Mouse (Mus musculus): Measurements from ENCODE around the gene Tm2d1. TPM values are rescaled to one million over a fixed set of nuclear protein-coding genes. Genes with fewer than 3 reads are reported as not detected.

Tm2d1 gene
- polyA plus RNA-seq, 1 experiment, result 4.0 TPM

DNA sequence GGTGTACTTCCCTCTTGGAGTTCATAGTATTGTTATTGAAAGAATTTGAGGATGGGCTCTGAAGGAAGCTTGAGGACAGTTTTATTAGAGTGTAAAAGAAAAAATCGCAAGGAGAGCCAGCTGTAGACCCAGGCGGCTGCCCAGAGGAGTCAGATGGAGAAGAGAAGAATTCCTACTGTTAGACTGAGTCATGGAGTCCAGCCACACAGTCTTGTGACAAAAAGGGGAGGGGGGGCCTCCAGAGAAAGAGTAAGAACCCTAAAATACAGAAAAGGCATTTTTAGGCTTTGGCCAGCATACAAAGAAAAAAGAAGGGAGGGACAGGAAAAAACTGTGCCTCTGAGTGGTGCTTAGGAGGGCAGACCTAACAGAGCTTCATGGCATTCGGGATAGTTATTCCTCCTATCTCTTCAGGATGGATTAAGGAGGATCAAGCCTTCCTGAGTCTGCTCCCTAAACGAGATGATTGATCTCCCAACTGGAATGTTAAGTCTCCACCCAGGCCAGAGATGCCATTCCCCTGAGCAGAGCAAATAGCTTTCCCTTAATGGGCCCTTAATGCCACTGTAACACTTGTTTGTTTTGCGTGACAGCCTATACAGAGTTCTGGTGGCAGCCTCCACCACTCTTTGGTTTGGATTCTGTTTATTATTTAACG lies 17.9 kb upstream of the Tm2d1 start:
- WGBS, result 77% methylated on average over 6 of the region's 6 CpGs
- H3K36me3 ChIP-seq (ENCODE audit: control insufficient read depth, insufficient read depth, low read length), result no peaks in the 10 kb centered on the region
- no peaks in the 10 kb centered on the region for H3K27me3 ChIP-seq (ENCODE audit: control insufficient read depth, insufficient read depth, low read length)
- H3K27ac ChIP-seq (ENCODE audit: insufficient read depth, low read length), result no peak overlapping the region
- H3K4me3 ChIP-seq (ENCODE audit: extremely low read depth, insufficient read depth, insufficient read length), result no peak overlapping the region
- no peak for TF ChIP-seq CTCF (IDR thresholded peaks at IDR 0.05; ENCODE audit: extremely low read depth, insufficient read depth, insufficient read length, insufficient replicate concordance)
- no peak for TF ChIP-seq POLR2A (IDR thresholded peaks at IDR 0.05; ENCODE audit: low read depth, low read length)
- no peak for DNase-seq (ENCODE audit: low read depth in 1 of 2, low spot score in 2 of 2)
- H3K4me1 ChIP-seq (ENCODE audit: control insufficient read depth, insufficient read depth, insufficient read length), result no peaks in the 10 kb centered on the region; the same call in 1 of the 2 replicates

DNA sequence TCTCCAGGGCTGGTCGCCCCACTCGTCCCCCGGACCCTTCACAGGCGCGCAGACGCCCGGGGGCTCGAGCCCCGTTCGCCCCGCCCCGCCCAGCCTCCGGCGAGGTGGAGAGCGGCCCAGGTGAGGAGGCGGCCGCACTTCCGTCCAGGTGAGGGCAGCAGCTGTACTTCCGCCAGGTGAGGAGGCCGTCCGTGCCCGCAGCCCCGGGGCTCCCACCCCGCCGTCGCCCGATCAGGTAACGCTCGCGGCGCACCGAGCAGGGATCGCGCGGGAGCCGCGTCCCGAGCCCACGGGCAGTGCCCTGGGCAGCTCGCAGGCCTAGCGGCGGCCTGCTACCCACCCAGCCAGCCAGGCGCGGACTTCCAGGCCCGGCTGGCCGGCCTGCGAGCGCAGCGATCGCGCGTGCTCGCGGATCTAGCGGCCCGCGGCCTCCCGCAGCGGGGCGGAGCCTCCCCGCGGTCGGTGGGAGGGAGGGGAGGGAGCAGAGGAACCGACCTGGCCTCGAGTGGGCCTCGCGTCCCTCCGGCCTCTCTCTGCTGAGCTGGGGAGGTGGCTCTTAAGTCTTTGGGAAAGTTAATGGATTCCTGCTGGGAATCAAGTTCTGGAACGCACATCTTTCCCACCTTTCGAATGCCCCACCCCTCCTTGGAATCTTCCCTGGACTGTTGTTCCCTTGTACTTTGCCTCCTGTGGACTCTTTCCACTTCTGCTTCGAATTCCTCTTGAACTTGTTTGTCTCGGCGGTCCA lies 12.8 kb upstream of the Tm2d1 start, which contains the start of gene Patj:
Patj (plus strand) TSS at position 96 of the 748 bp plus-strand sequence.
- peak in 1 of 2 experiments; percentile 47 for DNase-seq (ENCODE audit: low read depth in 1 of 2, low spot score in 2 of 2)
- WGBS, result 4% methylated on average over 65 of the region's 73 CpGs
- H3K27ac ChIP-seq (ENCODE audit: insufficient read depth, low read length), result no peak within 1 kb of the TSS
- peaks cover 2% of the 10 kb centered on the region for H3K4me1 ChIP-seq (ENCODE audit: control insufficient read depth, insufficient read depth, insufficient read length)
- TF ChIP-seq CTCF (IDR thresholded peaks at IDR 0.05; ENCODE audit: extremely low read depth, insufficient read depth, insufficient read length, insufficient replicate concordance) (no peak), POLR2A (IDR thresholded peaks at IDR 0.05; ENCODE audit: low read depth, low read length) (no peak; the same call in 1 of the 2 replicates)
- H3K27me3 ChIP-seq (ENCODE audit: control insufficient read depth, insufficient read depth, low read length), result peaks cover 4% of the 10 kb centered on the region
- H3K4me3 ChIP-seq (ENCODE audit: extremely low read depth, insufficient read depth, insufficient read length), result peak within 1 kb of the TSS; percentile 88
- no peaks in the 10 kb centered on the region for H3K36me3 ChIP-seq (ENCODE audit: control insufficient read depth, insufficient read depth, low read length)

DNA sequence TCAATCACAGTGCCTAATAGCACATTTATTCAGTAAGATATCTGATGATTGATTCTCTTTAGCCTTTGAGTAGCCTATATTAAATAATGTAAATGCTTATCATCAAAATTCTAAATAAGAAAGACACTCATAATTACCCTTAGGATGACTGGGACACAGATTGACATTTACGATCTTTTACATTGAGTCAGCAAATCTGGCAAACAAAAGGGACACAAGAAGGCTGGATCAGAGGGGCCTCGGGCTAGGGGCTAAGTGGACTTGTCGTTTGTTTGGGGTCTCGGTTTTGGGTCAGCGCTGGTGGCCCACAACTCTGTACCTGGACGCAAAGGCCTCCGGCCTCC lies 12.2 kb upstream of the Tm2d1 start:
- Histone ChIP-seq H3K4me3 (ENCODE audit: extremely low read depth, insufficient read depth, insufficient read length) (peak overlapping the region; percentile 88), H3K27me3 (ENCODE audit: control insufficient read depth, insufficient read depth, low read length) (peaks cover 4% of the 10 kb centered on the region), H3K36me3 (ENCODE audit: control insufficient read depth, insufficient read depth, low read length) (no peaks in the 10 kb centered on the region), H3K27ac (ENCODE audit: insufficient read depth, low read length) (no peak overlapping the region), H3K4me1 (ENCODE audit: control insufficient read depth, insufficient read depth, insufficient read length) (peaks cover 2% of the 10 kb centered on the region)
- no peak for DNase-seq (ENCODE audit: low read depth in 1 of 2, low spot score in 2 of 2)
- 10% methylated on average over 7 of the region's 7 CpGs for WGBS
- no peak for TF ChIP-seq CTCF (IDR thresholded peaks at IDR 0.05; ENCODE audit: extremely low read depth, insufficient read depth, insufficient read length, insufficient replicate concordance)
- TF ChIP-seq POLR2A (IDR thresholded peaks at IDR 0.05; ENCODE audit: low read depth, low read length), result no peak

DNA sequence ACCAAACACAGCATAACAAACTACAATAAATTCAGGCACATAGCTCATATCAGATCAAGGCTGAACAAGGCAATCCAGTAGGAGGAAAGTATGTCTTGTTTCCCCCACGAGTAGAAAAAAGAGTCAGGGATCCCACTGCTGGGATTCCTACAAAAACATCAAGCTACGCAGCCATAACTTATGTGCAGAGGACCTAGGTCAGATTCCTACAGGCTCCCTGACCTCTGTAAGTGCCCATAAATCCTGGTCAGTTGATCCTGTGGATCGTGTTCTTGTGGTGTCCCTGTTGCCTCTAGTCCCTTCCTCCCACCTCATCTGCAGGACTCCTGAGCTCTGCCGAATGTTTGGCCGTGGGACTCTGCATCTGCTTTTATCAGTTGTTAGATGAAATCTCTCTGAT lies 1.9 kb upstream of the Tm2d1 start:
- no peaks in the 10 kb centered on the region for H3K36me3 ChIP-seq (ENCODE audit: control insufficient read depth, insufficient read depth, low read length)
- TF ChIP-seq POLR2A (IDR thresholded peaks at IDR 0.05; ENCODE audit: low read depth, low read length) (no peak), CTCF (IDR thresholded peaks at IDR 0.05; ENCODE audit: extremely low read depth, insufficient read depth, insufficient read length, insufficient replicate concordance) (no peak)
- peaks cover 6% of the 10 kb centered on the region; the same call in 1 of the 2 replicates for H3K4me1 ChIP-seq (ENCODE audit: control insufficient read depth, insufficient read depth, insufficient read length)
- DNase-seq (ENCODE audit: low read depth in 1 of 2, low spot score in 2 of 2), result no peak
- WGBS, result 83% methylated on average over 5 of the region's 5 CpGs
- no peak overlapping the region for H3K4me3 ChIP-seq (ENCODE audit: extremely low read depth, insufficient read depth, insufficient read length)
- no peak overlapping the region for H3K27ac ChIP-seq (ENCODE audit: insufficient read depth, low read length)
- H3K27me3 ChIP-seq (ENCODE audit: control insufficient read depth, insufficient read depth, low read length), result no peaks in the 10 kb centered on the region

DNA sequence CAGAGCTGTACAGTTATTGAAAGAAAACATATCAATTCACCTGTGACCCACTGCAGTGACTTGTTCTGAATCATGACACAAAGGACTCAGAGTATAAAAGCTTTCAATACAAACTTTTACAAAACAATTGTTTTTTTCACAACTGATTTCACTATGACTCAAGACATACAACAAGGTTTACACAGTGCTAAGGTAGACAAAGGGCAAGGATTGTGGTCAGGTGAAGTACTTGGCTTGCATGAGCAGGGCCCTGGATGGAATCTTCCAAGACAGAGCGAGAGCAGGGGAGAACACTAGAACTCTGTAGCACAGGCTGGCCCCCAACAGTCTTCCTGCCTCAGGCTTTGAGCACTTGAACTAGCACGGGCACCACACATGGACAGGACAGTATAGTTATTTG lies 6.2 kb downstream of the Tm2d1 start:
- H3K27me3 ChIP-seq (ENCODE audit: control insufficient read depth, insufficient read depth, low read length), result no peaks in the 10 kb centered on the region

DNA sequence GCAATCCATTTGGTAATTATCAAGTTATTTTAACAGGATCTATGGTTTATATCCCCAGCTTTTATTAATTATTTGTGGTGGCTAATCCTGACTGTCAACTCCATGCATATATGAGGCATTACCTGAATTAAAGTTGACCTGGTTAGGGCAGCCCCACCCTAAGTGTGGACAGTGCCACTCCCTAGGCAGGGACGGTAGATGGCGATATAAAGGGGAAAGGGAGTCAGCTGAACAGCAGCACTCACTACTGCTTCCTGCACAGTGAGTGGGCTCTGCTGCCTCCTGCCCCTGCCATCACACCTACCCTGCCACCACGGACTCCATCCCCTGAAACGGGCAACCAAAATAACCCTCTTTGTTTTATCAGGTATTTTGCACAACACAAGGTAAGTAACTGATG lies 7.7 kb downstream of the Tm2d1 start:
- Histone ChIP-seq H3K27me3 (ENCODE audit: control insufficient read depth, insufficient read depth, low read length) (no peaks in the 10 kb centered on the region), H3K36me3 (ENCODE audit: control insufficient read depth, insufficient read depth, low read length) (peaks cover 2% of the 10 kb centered on the region; the same call in 1 of the 2 replicates), H3K4me3 (ENCODE audit: extremely low read depth, insufficient read depth, insufficient read length) (no peak overlapping the region), H3K27ac (ENCODE audit: insufficient read depth, low read length) (no peak overlapping the region), H3K4me1 (ENCODE audit: control insufficient read depth, insufficient read depth, insufficient read length) (no peaks in the 10 kb centered on the region)
- TF ChIP-seq POLR2A (IDR thresholded peaks at IDR 0.05; ENCODE audit: low read depth, low read length) (no peak), CTCF (IDR thresholded peaks at IDR 0.05; ENCODE audit: extremely low read depth, insufficient read depth, insufficient read length, insufficient replicate concordance) (no peak; the same call in 1 of the 2 replicates)
- peak in 1 of 2 experiments; percentile 11 for DNase-seq (ENCODE audit: low read depth in 1 of 2, low spot score in 2 of 2)
- WGBS, result 72% methylated on average over 4 of the region's 4 CpGs

More for the DNA sequence above, 6.2 kb downstream of the Tm2d1 start:
- DNase-seq (ENCODE audit: low read depth in 1 of 2, low spot score in 2 of 2), result no peak
- Histone ChIP-seq H3K36me3 (ENCODE audit: control insufficient read depth, insufficient read depth, low read length) (no peaks in the 10 kb centered on the region), H3K27ac (ENCODE audit: insufficient read depth, low read length) (no peak overlapping the region), H3K4me1 (ENCODE audit: control insufficient read depth, insufficient read depth, insufficient read length) (0 out of 2 replicates have a peak, but pooled peaks cover 1% of the 10 kb centered on the region), H3K4me3 (ENCODE audit: extremely low read depth, insufficient read depth, insufficient read length) (no peak overlapping the region)
- TF ChIP-seq POLR2A (IDR thresholded peaks at IDR 0.05; ENCODE audit: low read depth, low read length) (no peak), CTCF (IDR thresholded peaks at IDR 0.05; ENCODE audit: extremely low read depth, insufficient read depth, insufficient read length, insufficient replicate concordance) (no peak)
- WGBS, result 95% methylated on average over 2 of the region's 2 CpGs

Data from spleen, adult 2 months (tissue).